Mouse (Mus musculus): ENCODE measurements around the gene Senp8. TPM values are rescaled to one million over a fixed set of nuclear protein-coding genes. Genes with fewer than 3 reads are reported as not detected.
"Not testable (repeated sequence)": the region's sequence is repeated elsewhere in the genome, so short reads cannot be mapped to it uniquely, and the experiment has no call there.

Senp8 gene
- 1 to 10 TPM; 8.4 to 8.6 TPM for total RNA-seq (2021)
- long read RNA-seq, experiment 1, partial matches to known transcripts = 0 of 2 reads
- long read RNA-seq, experiment 1, other reads (novel, unspliced or antisense) = 1 of 2 reads
- long read RNA-seq, experiment 2, partial matches to known transcripts = 1 of 5 reads
- long read RNA-seq, experiment 2, other reads (novel, unspliced or antisense) = 1 of 5 reads

- Histone ChIP-seq H3K4me3 (peak within 1 kb of the TSS; percentile 73), H3K27ac (peak within 1 kb of the TSS; percentile 98)
- DNase-seq (ENCODE audit: low spot score in 2 of 2) = peak; percentile 99 to 100
- TF ChIP-seq CTCF (conservative IDR thresholded peaks at IDR 0.05) = peak; percentile 41
These were observed at the start of gene Senp8, which contains the start of gene Myo9a for GRCm38 (mm10) chr9:59750267-59751065. TSS of gene Senp8 (minus strand) at chr9:59750710. TSS of gene Myo9a (plus strand) at chr9:59750896.

GRCm38 (mm10) chr9:59766966-59767461 lies 16.5 kb upstream of the Senp8 start:
- not testable (repeated sequence) for H3K4me3 ChIP-seq; H3K27ac ChIP-seq; DNase-seq (ENCODE audit: low spot score in 2 of 2)

- Histone ChIP-seq H3K27ac (no peak overlapping the region), H3K4me3 (no peak overlapping the region)
- peak; percentile 66 for TF ChIP-seq CTCF (conservative IDR thresholded peaks at IDR 0.05)
- no peak for DNase-seq (ENCODE audit: low spot score in 2 of 2)
These were observed 10.0 kb upstream of the Senp8 start for GRCm38 (mm10) chr9:59760515-59760914.

- not testable (repeated sequence) for H3K27ac ChIP-seq; DNase-seq (ENCODE audit: low spot score in 2 of 2); H3K4me3 ChIP-seq
These were observed 6.5 kb upstream of the Senp8 start for GRCm38 (mm10) chr9:59757016-59757415.

GRCm38 (mm10) chr9:59755199-59755598 lies 4.7 kb upstream of the Senp8 start:
- H3K27ac ChIP-seq = peak overlapping the region; percentile 1; the same call in 1 of the 2 replicates
- TF ChIP-seq CTCF (conservative IDR thresholded peaks at IDR 0.05) = no peak
- DNase-seq (ENCODE audit: low spot score in 2 of 2) = no peak
- no peak overlapping the region for H3K4me3 ChIP-seq

- no peak for DNase-seq (ENCODE audit: low spot score in 2 of 2)
- H3K4me3 ChIP-seq = peak overlapping the region; percentile 73
- TF ChIP-seq CTCF (conservative IDR thresholded peaks at IDR 0.05) = no peak
- H3K27ac ChIP-seq = peak overlapping the region; percentile 98; the same call in 1 of the 2 replicates
These were observed 1.5 kb upstream of the Senp8 start for GRCm38 (mm10) chr9:59751966-59752365.

- peak overlapping the region; percentile 73 for H3K4me3 ChIP-seq
- peak overlapping the region; percentile 98 for H3K27ac ChIP-seq
- no peak for TF ChIP-seq CTCF (conservative IDR thresholded peaks at IDR 0.05)
- DNase-seq (ENCODE audit: low spot score in 2 of 2) = peak; percentile 62
These were observed 614 bp upstream of the Senp8 start for GRCm38 (mm10) chr9:59751066-59751581.

- peak overlapping the region; percentile 92; the same call in 1 of the 2 replicates for H3K27ac ChIP-seq
- TF ChIP-seq CTCF (conservative IDR thresholded peaks at IDR 0.05) = no peak
These were observed 787 bp downstream of the Senp8 start for GRCm38 (mm10) chr9:59749581-59750265.

GRCm38 (mm10) chr9:59748969-59749368 lies 1.5 kb downstream of the Senp8 start:
- Histone ChIP-seq H3K27ac (no peak overlapping the region), H3K4me3 (no peak overlapping the region)
- DNase-seq (ENCODE audit: low spot score in 2 of 2) = no peak
- no peak for TF ChIP-seq CTCF (conservative IDR thresholded peaks at IDR 0.05)

More at GRCm38 (mm10) chr9:59749581-59750265, 787 bp downstream of the Senp8 start:
- DNase-seq (ENCODE audit: low spot score in 2 of 2) = no peak
- peak overlapping the region; percentile 65 for H3K4me3 ChIP-seq

- no peak overlapping the region for H3K4me3 ChIP-seq
- DNase-seq (ENCODE audit: low spot score in 2 of 2) = no peak
- H3K27ac ChIP-seq = no peak overlapping the region
- TF ChIP-seq CTCF (conservative IDR thresholded peaks at IDR 0.05) = no peak
These were observed 2.1 kb downstream of the Senp8 start for GRCm38 (mm10) chr9:59748387-59748786.

GRCm38 (mm10) chr9:59743903-59744302 lies 6.6 kb downstream of the Senp8 start:
- TF ChIP-seq CTCF (conservative IDR thresholded peaks at IDR 0.05) = no peak
- no peak for DNase-seq (ENCODE audit: low spot score in 2 of 2)
- Histone ChIP-seq H3K27ac (no peak overlapping the region), H3K4me3 (no peak overlapping the region)

GRCm38 (mm10) chr9:59740593-59740992 lies 9.9 kb downstream of the Senp8 start:
- DNase-seq (ENCODE audit: low spot score in 2 of 2) = no peak
- Histone ChIP-seq H3K4me3 (no peak overlapping the region), H3K27ac (no peak overlapping the region)
- TF ChIP-seq CTCF (conservative IDR thresholded peaks at IDR 0.05) = no peak

GRCm38 (mm10) chr9:59735394-59735793 lies 15.1 kb downstream of the Senp8 start:
- DNase-seq (ENCODE audit: low spot score in 2 of 2) = no peak
- no peak for TF ChIP-seq CTCF (conservative IDR thresholded peaks at IDR 0.05)

More at GRCm38 (mm10) chr9:59735394-59735793, 15.1 kb downstream of the Senp8 start:
- Histone ChIP-seq H3K4me3 (no peak overlapping the region), H3K27ac (no peak overlapping the region)
